Mouse (Mus musculus) lung, postnatal 0 days (tissue): ENCODE measurements at regions not wholly inside any gene's neighbourhood (a gene's known extent, or its start where the extent isn't known, plus 50 kb on each side); places are given as distances from the start of the nearest gene placed in this dataset.

Source experiments
- CTCF ChIP-seq: IDR thresholded peaks from 2 replicates; pipeline ENCODE4 v1.5.1; 2016; ENCODE audit warnings: antibody characterized with exemption, mild to moderate bottlenecking
- EP300 ChIP-seq: IDR thresholded peaks from 2 replicates; pipeline ENCODE4 v1.6.1; 2016; ENCODE audit warnings: antibody characterized with exemption, mild to moderate bottlenecking, control low read depth

DNA sequence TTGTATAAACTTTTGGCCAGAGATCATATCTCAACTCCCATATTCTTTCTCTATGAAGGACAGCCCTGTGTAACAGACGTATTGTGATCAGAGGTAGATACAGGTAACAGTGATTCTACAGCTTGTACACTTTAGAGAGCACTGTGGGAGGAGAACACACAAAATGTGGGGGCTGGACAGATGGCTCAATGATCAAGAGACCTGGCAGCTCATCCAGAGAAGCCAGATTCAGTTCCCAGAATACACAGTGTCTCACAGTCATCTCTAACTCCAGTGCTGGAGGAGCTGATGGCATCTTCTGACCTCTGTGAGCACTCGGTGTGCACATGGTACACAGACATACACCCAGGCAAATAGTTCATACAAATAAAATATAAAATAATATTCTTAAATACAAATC is 102.5 kb upstream of the Fam78b start:
- TF ChIP-seq CTCF (no peak), EP300 (no peak)
